Mouse (Mus musculus): ENCODE measurements around the gene Phf21a. TPM values are rescaled to one million over a fixed set of nuclear protein-coding genes. Genes with fewer than 3 reads are reported as not detected.

Gene Phf21a
- polyA plus RNA-seq, 1 experiment from 2014 or later: 5.6 TPM

GRCm38 (mm10) chr2:92202319-92203040, 109.6 kb downstream of the Phf21a start:
- no peak for ATAC-seq
- Histone ChIP-seq H3K9me3 (replicated peaks) (no peaks in the 10 kb centered on the region), H3K4me1 (0 out of 2 replicates have a peak, but pooled peaks cover 16% of the 10 kb centered on the region), H3K27me3 (replicated peaks) (no peaks in the 10 kb centered on the region), H3K4me2 (no peak overlapping the region), H3K9ac (no peak overlapping the region), H3K4me3 (no peak overlapping the region), H3K36me3 (no peaks in the 10 kb centered on the region), H3K27ac (no peak overlapping the region)
- 24% methylated on average over 4 of the region's 4 CpGs for WGBS (ENCODE audit: insufficient replicate concordance)

DNA sequence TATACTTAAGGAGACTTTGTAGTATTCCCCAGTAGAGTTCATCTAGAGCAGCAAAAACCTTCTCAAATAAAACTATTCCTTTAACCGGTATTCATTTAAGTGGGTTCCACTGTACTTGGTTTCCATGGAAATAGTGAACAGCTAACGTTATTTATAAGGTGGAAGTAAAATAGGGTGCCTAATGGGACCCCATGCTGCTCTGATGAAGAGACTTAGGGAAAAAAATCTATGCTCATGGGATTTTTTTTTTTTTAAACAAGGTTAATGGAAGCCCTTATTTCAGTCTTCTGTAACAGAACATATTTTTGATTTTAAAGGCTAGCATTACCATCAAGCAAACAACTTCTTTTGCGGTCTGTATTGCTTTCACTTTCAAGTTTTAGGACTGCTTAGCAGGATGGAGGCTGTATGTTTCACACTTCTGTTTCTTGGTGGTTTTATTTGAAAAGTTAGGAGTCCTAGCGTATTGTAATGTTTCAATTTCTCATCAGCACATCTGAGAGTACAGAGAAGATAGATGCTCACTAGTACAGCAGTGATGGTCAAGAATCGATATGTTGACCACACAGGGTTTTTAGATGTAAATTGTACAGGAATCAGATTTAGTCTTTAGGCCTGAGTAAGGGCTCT, 112.2 kb downstream of the Phf21a start:
- 68% methylated on average over 5 of the region's 5 CpGs for WGBS (ENCODE audit: insufficient replicate concordance)

DNA sequence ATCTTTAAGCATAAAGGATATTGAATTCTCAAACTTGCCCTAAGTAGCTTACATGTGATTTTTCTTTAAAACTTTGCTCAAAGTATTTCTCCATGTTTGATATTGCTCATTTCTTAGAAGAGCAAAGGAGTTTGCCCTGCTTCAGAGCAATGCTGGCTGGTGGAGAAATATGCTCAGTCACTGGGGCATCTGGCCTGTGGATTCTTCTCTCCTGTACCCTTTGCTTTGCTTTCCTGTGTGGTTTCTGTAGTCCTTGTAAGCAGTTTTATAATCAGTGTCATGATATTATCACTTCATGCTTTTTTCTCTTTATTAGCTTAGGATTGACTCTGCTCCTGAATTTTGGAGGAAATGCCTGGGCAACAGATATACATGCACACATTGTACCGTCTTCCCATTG, 117.5 kb downstream of the Phf21a start:
- H3K4me3 ChIP-seq: no peak overlapping the region
- no peaks in the 10 kb centered on the region for H3K27me3 ChIP-seq (replicated peaks)
- no peak overlapping the region for H3K9ac ChIP-seq
- 74% methylated on average over 1 of the region's 1 CpGs for WGBS (ENCODE audit: insufficient replicate concordance)
- peaks cover 6% of the 10 kb centered on the region; the same call in 1 of the 2 replicates for H3K4me1 ChIP-seq
- ATAC-seq: no peak
- 0 out of 2 replicates have a peak, but pooled peaks cover 3% of the 10 kb centered on the region for H3K36me3 ChIP-seq
- no peaks in the 10 kb centered on the region for H3K9me3 ChIP-seq (replicated peaks)
- no peak overlapping the region for H3K4me2 ChIP-seq
- no peak overlapping the region for H3K27ac ChIP-seq

More for the DNA sequence above, 112.2 kb downstream of the Phf21a start:
- no peak overlapping the region for H3K27ac ChIP-seq
- no peaks in the 10 kb centered on the region for H3K9me3 ChIP-seq (replicated peaks)
- peaks cover 8% of the 10 kb centered on the region; the same call in 1 of the 2 replicates for H3K4me1 ChIP-seq
- H3K9ac ChIP-seq: no peak overlapping the region
- H3K4me2 ChIP-seq: no peak overlapping the region
- ATAC-seq: no peak
- no peaks in the 10 kb centered on the region for H3K36me3 ChIP-seq
- H3K4me3 ChIP-seq: no peak overlapping the region
- no peaks in the 10 kb centered on the region for H3K27me3 ChIP-seq (replicated peaks)

DNA sequence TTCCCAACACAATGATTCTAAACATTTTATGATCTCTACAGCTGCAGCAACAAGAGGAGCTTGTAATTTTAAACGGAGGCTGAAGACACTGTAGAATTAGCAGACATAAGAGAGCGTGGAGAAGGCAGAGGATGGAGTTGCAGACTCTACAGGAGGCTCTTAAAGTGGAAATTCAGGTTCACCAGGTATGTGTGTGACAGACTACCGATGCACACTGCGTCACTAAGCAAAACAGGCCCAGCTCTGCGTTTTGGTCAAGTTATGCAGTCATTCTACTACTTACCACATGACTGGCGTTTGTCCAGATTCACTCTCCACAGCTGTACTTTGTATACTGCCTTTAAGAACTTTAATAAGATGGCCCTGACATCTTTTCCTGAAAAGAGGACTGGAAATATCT, 128.5 kb downstream of the Phf21a start:
- H3K4me2 ChIP-seq: no peak overlapping the region
- no peak for ATAC-seq
- H3K27me3 ChIP-seq (replicated peaks): no peaks in the 10 kb centered on the region
- no peak overlapping the region for H3K9ac ChIP-seq
- H3K9me3 ChIP-seq (replicated peaks): no peaks in the 10 kb centered on the region
- H3K4me3 ChIP-seq: no peak overlapping the region
- H3K27ac ChIP-seq: no peak overlapping the region
- no peaks in the 10 kb centered on the region for H3K4me1 ChIP-seq
- WGBS (ENCODE audit: insufficient replicate concordance): 74% methylated on average over 6 of the region's 6 CpGs
- H3K36me3 ChIP-seq: peaks cover 14% of the 10 kb centered on the region

- no peak overlapping the region for H3K27ac ChIP-seq
- H3K27me3 ChIP-seq (replicated peaks): no peaks in the 10 kb centered on the region
- H3K9ac ChIP-seq: no peak overlapping the region
- no peaks in the 10 kb centered on the region for H3K9me3 ChIP-seq (replicated peaks)
- H3K4me2 ChIP-seq: no peak overlapping the region
- peaks cover 12% of the 10 kb centered on the region for H3K36me3 ChIP-seq
- WGBS (ENCODE audit: insufficient replicate concordance): 27% methylated on average over 1 of the region's 1 CpGs
- no peak for ATAC-seq
- H3K4me1 ChIP-seq: no peaks in the 10 kb centered on the region
- no peak overlapping the region for H3K4me3 ChIP-seq
Measured at GRCm38 (mm10) chr2:92225592-92225991, 132.7 kb downstream of the Phf21a start.

GRCm38 (mm10) chr2:92229973-92230372, 137.1 kb downstream of the Phf21a start:
- Histone ChIP-seq H3K9me3 (replicated peaks) (no peaks in the 10 kb centered on the region), H3K4me2 (no peak overlapping the region), H3K4me3 (no peak overlapping the region), H3K9ac (no peak overlapping the region), H3K27me3 (replicated peaks) (no peaks in the 10 kb centered on the region), H3K36me3 (peaks cover 22% of the 10 kb centered on the region), H3K27ac (no peak overlapping the region), H3K4me1 (no peaks in the 10 kb centered on the region)
- WGBS (ENCODE audit: insufficient replicate concordance): 77% methylated on average over 9 of the region's 9 CpGs
- ATAC-seq: no peak

- ATAC-seq: no peak
- no peaks in the 10 kb centered on the region for H3K4me1 ChIP-seq
Measured at GRCm38 (mm10) chr2:92231706-92232105, 138.8 kb downstream of the Phf21a start.

GRCm38 (mm10) chr2:92234768-92235332, 141.9 kb downstream of the Phf21a start:
- Histone ChIP-seq H3K36me3 (peaks cover 42% of the 10 kb centered on the region), H3K4me1 (no peaks in the 10 kb centered on the region), H3K9ac (no peak overlapping the region), H3K27ac (no peak overlapping the region), H3K27me3 (replicated peaks) (no peaks in the 10 kb centered on the region), H3K9me3 (replicated peaks) (no peaks in the 10 kb centered on the region), H3K4me3 (no peak overlapping the region), H3K4me2 (no peak overlapping the region)
- ATAC-seq: no peak
- 75% methylated on average over 5 of the region's 5 CpGs for WGBS (ENCODE audit: insufficient replicate concordance)

More at GRCm38 (mm10) chr2:92231706-92232105, 138.8 kb downstream of the Phf21a start:
- H3K4me2 ChIP-seq: no peak overlapping the region
- H3K27ac ChIP-seq: no peak overlapping the region
- no peak overlapping the region for H3K4me3 ChIP-seq
- peaks cover 36% of the 10 kb centered on the region for H3K36me3 ChIP-seq
- no peaks in the 10 kb centered on the region for H3K9me3 ChIP-seq (replicated peaks)
- H3K27me3 ChIP-seq (replicated peaks): no peaks in the 10 kb centered on the region
- H3K9ac ChIP-seq: no peak overlapping the region

- 58% methylated on average over 2 of the region's 2 CpGs for WGBS (ENCODE audit: insufficient replicate concordance)
- Histone ChIP-seq H3K4me3 (no peak overlapping the region), H3K4me2 (no peak overlapping the region), H3K36me3 (peaks cover 20% of the 10 kb centered on the region), H3K9me3 (replicated peaks) (no peaks in the 10 kb centered on the region), H3K27me3 (replicated peaks) (no peaks in the 10 kb centered on the region), H3K4me1 (no peaks in the 10 kb centered on the region), H3K27ac (no peak overlapping the region), H3K9ac (no peak overlapping the region)
- no peak for ATAC-seq
Measured at GRCm38 (mm10) chr2:92240299-92240698, 147.4 kb downstream of the Phf21a start.

DNA sequence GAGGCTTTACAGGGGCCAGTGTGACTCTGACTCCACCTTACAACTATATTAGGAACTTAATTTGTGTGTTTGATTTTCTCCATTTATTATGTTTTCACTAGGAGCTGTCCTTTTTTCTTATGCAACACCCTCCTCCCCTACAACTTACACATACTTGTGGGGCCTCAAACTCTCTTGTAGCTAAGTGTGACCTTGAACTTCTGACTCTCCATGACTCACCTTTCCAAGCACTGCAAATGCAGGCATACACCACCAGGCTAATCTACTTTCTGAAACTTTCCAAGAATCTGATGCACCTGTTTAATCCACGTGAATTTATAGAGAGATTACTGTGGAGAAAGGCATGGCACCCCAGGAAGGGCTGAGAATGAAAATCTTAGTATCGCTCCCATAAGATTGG, 147.9 kb downstream of the Phf21a start:
- H3K4me1 ChIP-seq: no peaks in the 10 kb centered on the region
- WGBS (ENCODE audit: insufficient replicate concordance): 65% methylated on average over 2 of the region's 2 CpGs
- no peak overlapping the region for H3K27ac ChIP-seq
- no peak overlapping the region for H3K4me2 ChIP-seq
- peaks cover 18% of the 10 kb centered on the region for H3K36me3 ChIP-seq
- H3K27me3 ChIP-seq (replicated peaks): no peaks in the 10 kb centered on the region
- H3K9ac ChIP-seq: no peak overlapping the region
- no peak overlapping the region for H3K4me3 ChIP-seq
- H3K9me3 ChIP-seq (replicated peaks): no peaks in the 10 kb centered on the region
- ATAC-seq: no peak

GRCm38 (mm10) chr2:92241317-92241716, 148.4 kb downstream of the Phf21a start:
- no peak overlapping the region for H3K4me3 ChIP-seq
- H3K36me3 ChIP-seq: peaks cover 13% of the 10 kb centered on the region
- H3K9me3 ChIP-seq (replicated peaks): no peaks in the 10 kb centered on the region
- WGBS (ENCODE audit: insufficient replicate concordance): 60% methylated on average over 3 of the region's 3 CpGs
- no peak overlapping the region for H3K27ac ChIP-seq
- H3K4me1 ChIP-seq: no peaks in the 10 kb centered on the region
- no peaks in the 10 kb centered on the region for H3K27me3 ChIP-seq (replicated peaks)
- no peak overlapping the region for H3K4me2 ChIP-seq
- ATAC-seq: no peak
- H3K9ac ChIP-seq: no peak overlapping the region

GRCm38 (mm10) chr2:92246112-92246511, 153.2 kb downstream of the Phf21a start:
- WGBS (ENCODE audit: insufficient replicate concordance): 78% methylated on average over 1 of the region's 1 CpGs
- Histone ChIP-seq H3K4me1 (no peaks in the 10 kb centered on the region), H3K27ac (no peak overlapping the region), H3K4me3 (no peak overlapping the region), H3K36me3 (peaks cover 16% of the 10 kb centered on the region; the same call in 1 of the 2 replicates), H3K9ac (no peak overlapping the region), H3K9me3 (replicated peaks) (no peaks in the 10 kb centered on the region), H3K4me2 (no peak overlapping the region), H3K27me3 (replicated peaks) (no peaks in the 10 kb centered on the region)
- no peak for ATAC-seq
